In the genomic region with DNA sequence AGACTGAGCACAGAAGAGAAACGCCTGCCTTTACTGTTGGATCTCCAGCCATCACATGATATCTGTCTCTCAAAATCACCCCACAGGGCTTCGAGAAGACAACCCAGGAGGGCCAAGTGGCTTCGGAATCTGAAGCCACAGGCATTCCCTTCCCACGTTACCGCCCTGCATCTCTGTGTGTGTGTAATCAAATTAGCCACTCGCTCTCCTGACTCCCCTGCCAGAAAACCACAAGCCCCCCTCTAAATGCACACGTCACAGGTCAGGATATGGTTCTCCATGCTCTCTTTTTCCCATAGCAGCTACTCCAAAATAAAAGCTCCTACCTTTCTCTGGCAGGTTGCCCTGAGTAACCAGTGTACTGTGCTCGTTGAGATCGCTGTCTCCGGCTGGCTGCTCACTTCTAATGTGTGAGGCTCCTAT, we compare ENCODE assay signal across 8 mouse cellular contexts. TPM values are rescaled to one million over a fixed set of nuclear protein-coding genes. Genes with fewer than 3 reads are reported as not detected.
DNase-seq lines count a peak whose midpoint lies in the region; ATAC-seq lines count a peak whose summit lies in the region.
"Had no signal": no experiment of that assay in that cellular context is flagged by ENCODE, and none has a peak within 500 bp of the region (broad histone marks: within the 10 kb centered on the region; RNA-seq: fewer than 3 reads in every experiment).

No protein-coding gene starts in this region.

- no peak overlapping the region for H3K4me3 ChIP-seq in embryonic facial prominence, embryonic 11.5 days (ENCODE audit: low read depth, low read length)
- H3K4me3 ChIP-seq in hindbrain, embryonic 16.5 days (ENCODE audit: low read length): peak overlapping the region; percentile 29
- H3K4me3 ChIP-seq in limb, embryonic 13.5 days: peak overlapping the region; percentile 32
- H3K4me3 ChIP-seq: liver, embryonic 15.5 days had no signal

- peak; percentile 24 for DNase-seq in ovary, postnatal 14 days (ENCODE audit: low spot score)
- no peak for DNase-seq in ovary, postnatal 36 days (ENCODE audit: low spot score)
- DNase-seq in embryonic facial prominence, embryonic 11.5 days (ENCODE audit: low spot score): peak; percentile 89
- DNase-seq in retina, embryonic 14.5 days (ENCODE audit: low spot score): peak; percentile 78
- no peak for DNase-seq in gastrocnemius, postnatal 10 days

- no peak overlapping the region for H3K9ac ChIP-seq in embryonic facial prominence, embryonic 11.5 days (replicated peaks; ENCODE audit: low read length)
- peak overlapping the region; percentile 36 for H3K9ac ChIP-seq in hindbrain, embryonic 16.5 days (ENCODE audit: low read depth, low read length)
- H3K9ac ChIP-seq in limb, embryonic 13.5 days: peak overlapping the region; percentile 19; the same call in 1 of the 2 replicates
- H3K9ac ChIP-seq: liver, embryonic 15.5 days had no signal

- H3K27ac ChIP-seq in embryonic facial prominence, embryonic 11.5 days (replicated peaks; ENCODE audit: low read depth, low read length): no peak overlapping the region
- peak overlapping the region; percentile 60 for H3K27ac ChIP-seq in hindbrain, embryonic 16.5 days (ENCODE audit: low read depth, low read length)
- 0 out of 2 replicates have a peak overlapping the region, but pooled peaks have one; percentile 33 for H3K27ac ChIP-seq in limb, embryonic 13.5 days
- H3K27ac ChIP-seq: liver, embryonic 15.5 days had no signal

- no peaks in the 10 kb centered on the region for H3K36me3 ChIP-seq in embryonic facial prominence, embryonic 11.5 days (replicated peaks; ENCODE audit: control insufficient read depth, insufficient read depth, low read depth, low read length)
- no peaks in the 10 kb centered on the region for H3K36me3 ChIP-seq in hindbrain, embryonic 16.5 days (ENCODE audit: control insufficient read depth, insufficient read depth, low read length)
- H3K36me3 ChIP-seq in limb, embryonic 13.5 days: no peaks in the 10 kb centered on the region
- H3K36me3 ChIP-seq: liver, embryonic 15.5 days had no signal

- H3K27me3 ChIP-seq in embryonic facial prominence, embryonic 11.5 days (ENCODE audit: control insufficient read depth, insufficient read depth, low read length): no peaks in the 10 kb centered on the region
- H3K27me3 ChIP-seq in hindbrain, embryonic 16.5 days (replicated peaks; ENCODE audit: control insufficient read depth, insufficient read depth, low read length): no peaks in the 10 kb centered on the region
- H3K27me3 ChIP-seq in limb, embryonic 13.5 days: peaks cover 36% of the 10 kb centered on the region
- H3K27me3 ChIP-seq: liver, embryonic 15.5 days had no signal

- peak; percentile 88 for ATAC-seq in embryonic facial prominence, embryonic 11.5 days (replicated peaks; ENCODE audit: insufficient number of reproducible peaks, low FRiP score, low TSS enrichment, low read depth)
- ATAC-seq in hindbrain, embryonic 16.5 days: peak; percentile 91
- ATAC-seq in limb, embryonic 13.5 days (ENCODE audit: low FRiP score, low read depth): peak; percentile 90

- H3K4me2 ChIP-seq in embryonic facial prominence, embryonic 11.5 days (ENCODE audit: low read depth, low read length): no peak overlapping the region
- H3K4me2 ChIP-seq in hindbrain, embryonic 16.5 days (ENCODE audit: low read length): peak overlapping the region; percentile 54
- peak overlapping the region; percentile 61 for H3K4me2 ChIP-seq in limb, embryonic 13.5 days (replicated peaks)
- H3K4me2 ChIP-seq: liver, embryonic 15.5 days had no signal

- H3K9me3 ChIP-seq in embryonic facial prominence, embryonic 11.5 days (replicated peaks; ENCODE audit: control insufficient read depth, low read length): no peaks in the 10 kb centered on the region
- H3K9me3 ChIP-seq in hindbrain, embryonic 16.5 days (ENCODE audit: control insufficient read depth, low read length): no peaks in the 10 kb centered on the region
- H3K9me3 ChIP-seq in limb, embryonic 13.5 days: 0 out of 2 replicates have a peak, but pooled peaks cover 5% of the 10 kb centered on the region
- H3K9me3 ChIP-seq: liver, embryonic 15.5 days had no signal

- H3K4me1 ChIP-seq in embryonic facial prominence, embryonic 11.5 days (ENCODE audit: control insufficient read depth, insufficient read depth, low read length): no peaks in the 10 kb centered on the region
- peaks cover 9% of the 10 kb centered on the region for H3K4me1 ChIP-seq in hindbrain, embryonic 16.5 days (ENCODE audit: control insufficient read depth, insufficient read depth, low read depth, low read length)
- peaks cover 17% of the 10 kb centered on the region for H3K4me1 ChIP-seq in limb, embryonic 13.5 days
- H3K4me1 ChIP-seq: liver, embryonic 15.5 days had no signal

- WGBS in embryonic facial prominence, embryonic 11.5 days: 10% methylated on average over 10 of the region's 10 CpGs
- WGBS in hindbrain, embryonic 16.5 days: 8% methylated on average over 10 of the region's 10 CpGs
- 3% methylated on average over 10 of the region's 10 CpGs for WGBS in limb, embryonic 13.5 days

RNA-seq across cellular contexts. Expression of gene Gorasp2, which starts 32.0 kb away (rescaled TPM):
- polyA plus RNA-seq in embryonic facial prominence, embryonic 11.5 days (2014; fragmentation: Nextera tagmentation; extraction: Ambion mirVana): 156 and 163 TPM in 2 replicates
- polyA plus RNA-seq in hindbrain, embryonic 16.5 days (2015; fragmentation: Nextera tagmentation; extraction: Ambion mirVana): 141 and 150 TPM in 2 replicates
- polyA plus RNA-seq in limb, embryonic 13.5 days (2015; fragmentation: Nextera tagmentation; extraction: Ambion mirVana): 164 and 170 TPM in 2 replicates
- total RNA-seq in gastrocnemius, postnatal 10 days (2021): 10 to 100 TPM; 69.5 to 73.9 TPM

RNA-seq across cellular contexts. Expression of gene Gm26558, which starts 32.6 kb away (rescaled TPM):
- 3.8 and 3.9 TPM in 2 replicates for polyA plus RNA-seq in embryonic facial prominence, embryonic 11.5 days (2014; fragmentation: Nextera tagmentation; extraction: Ambion mirVana)
- 3.3 TPM in 2 replicates for polyA plus RNA-seq in hindbrain, embryonic 16.5 days (2015; fragmentation: Nextera tagmentation; extraction: Ambion mirVana)
- 5.6 and 6.3 TPM in 2 replicates for polyA plus RNA-seq in limb, embryonic 13.5 days (2015; fragmentation: Nextera tagmentation; extraction: Ambion mirVana)
- not detected for total RNA-seq in gastrocnemius, postnatal 10 days (2021)

Comparison
In these comparisons a context has a peak if more than half of its experiments do, and no peak if none do; other contexts are left out.
1. DNase-seq: peak in ovary, postnatal 14 days (single experiment), embryonic facial prominence, embryonic 11.5 days (single experiment) and retina, embryonic 14.5 days (single experiment); none in ovary, postnatal 36 days (single experiment) and gastrocnemius, postnatal 10 days (single experiment).
2. Peak in every context shown above with its lines, with median percentiles within 50 percentile points of each other: ATAC-seq.